Comparison of ENCODE assay signal across 12 mouse cellular contexts in the genomic region with DNA sequence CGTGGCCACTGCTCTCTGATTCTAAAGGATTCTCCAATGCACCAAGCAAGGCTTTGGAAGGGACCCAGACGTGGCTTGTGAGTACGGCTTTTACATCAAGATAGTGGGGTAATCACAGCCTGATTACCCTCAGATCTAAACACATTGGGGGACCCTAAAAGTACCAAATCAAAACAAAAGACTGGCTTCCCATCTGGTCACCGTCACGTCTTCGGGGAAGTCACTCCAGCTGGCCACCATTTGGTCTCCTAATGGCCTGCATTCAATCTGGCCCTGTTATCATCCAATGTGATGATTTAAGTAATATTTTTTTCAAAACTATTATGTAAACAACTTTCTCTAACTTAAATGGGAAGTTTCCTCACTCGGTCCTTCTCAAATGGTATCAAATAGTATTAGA.
"Had no signal": no experiment of that assay in that cellular context is flagged by ENCODE, and none has a peak within 500 bp of the region (broad histone marks: within the 10 kb centered on the region; RNA-seq: fewer than 3 reads in every experiment).

No protein-coding gene starts in this region.

- DNase-seq: kidney, adult 18-20 months; liver; liver, embryonic 13.5 days; liver, postnatal 0 days; thymus, postnatal 4 days had no signal

- H3K36me3 ChIP-seq: midbrain, embryonic 15.5 days; neural tube, embryonic 12.5 days had no signal

- H3K9ac ChIP-seq: limb, embryonic 12.5 days; liver, embryonic 13.5 days; liver, postnatal 0 days; midbrain, embryonic 15.5 days; neural tube, embryonic 12.5 days had no signal

- H3K27me3 ChIP-seq: limb, embryonic 12.5 days; liver, embryonic 13.5 days; megakaryocyte, embryonic 14.5 days; midbrain, embryonic 15.5 days; neural tube, embryonic 12.5 days had no signal

- H3K4me2 ChIP-seq: limb, embryonic 12.5 days; liver, embryonic 13.5 days; midbrain, embryonic 11.5 days; midbrain, embryonic 15.5 days; neural tube, embryonic 12.5 days had no signal

- H3K9me3 ChIP-seq: limb, embryonic 12.5 days; liver, embryonic 13.5 days; megakaryocyte, embryonic 14.5 days; midbrain, embryonic 15.5 days; neural tube, embryonic 12.5 days had no signal

- ATAC-seq: liver, postnatal 0 days; midbrain, embryonic 15.5 days had no signal

- H3K4me3 ChIP-seq: layer of hippocampus, adult 2 months; limb, embryonic 12.5 days; liver, embryonic 13.5 days; megakaryocyte, embryonic 14.5 days; midbrain, embryonic 15.5 days; neural tube, embryonic 12.5 days had no signal

- H3K4me1 ChIP-seq: limb, embryonic 12.5 days; midbrain, embryonic 15.5 days had no signal

- H3K27ac ChIP-seq: layer of hippocampus, adult 2 months; limb, embryonic 12.5 days; liver, embryonic 13.5 days; midbrain, embryonic 15.5 days; neural tube, embryonic 12.5 days; stomach, postnatal 0 days had no signal
